11 mouse cellular contexts compared by ENCODE assay signal in genomic region chr12:111769816-111770577, GRCm38 (mm10). TPM values are rescaled to one million over a fixed set of nuclear protein-coding genes. Genes with fewer than 3 reads are reported as not detected.
DNase-seq lines count a peak whose midpoint lies in the region; ATAC-seq lines count a peak whose summit lies in the region.
"Had no signal": no experiment of that assay in that cellular context is flagged by ENCODE, and none has a peak within 500 bp of the region (broad histone marks: within the 10 kb centered on the region; RNA-seq: fewer than 3 reads in every experiment).

No protein-coding gene starts in this region.

- no peak overlapping the region for H3K4me3 ChIP-seq in heart, embryonic 13.5 days
- no peak overlapping the region for H3K4me3 ChIP-seq in lung, embryonic 16.5 days (ENCODE audit: low read length)
- no peak overlapping the region for H3K4me3 ChIP-seq in hindbrain, embryonic 16.5 days (ENCODE audit: low read length)
- H3K4me3 ChIP-seq in neural tube, embryonic 15.5 days (replicated peaks): no peak overlapping the region
- H3K4me3 ChIP-seq: liver, embryonic 13.5 days; myocyte had no signal

- peaks cover 51% of the 10 kb centered on the region for H3K4me1 ChIP-seq in heart, embryonic 13.5 days
- H3K4me1 ChIP-seq in lung, embryonic 16.5 days (replicated peaks; ENCODE audit: control insufficient read depth, insufficient read depth, low read length): peaks cover 25% of the 10 kb centered on the region
- peaks cover 21% of the 10 kb centered on the region for H3K4me1 ChIP-seq in hindbrain, embryonic 16.5 days (ENCODE audit: control insufficient read depth, insufficient read depth, low read depth, low read length)
- H3K4me1 ChIP-seq in neural tube, embryonic 15.5 days: peaks cover 35% of the 10 kb centered on the region

- 49% methylated on average over 8 of the region's 9 CpGs for WGBS in heart, embryonic 13.5 days
- 45% methylated on average over 9 of the region's 9 CpGs for WGBS in lung, embryonic 16.5 days
- WGBS in hindbrain, embryonic 16.5 days: 49% methylated on average over 9 of the region's 9 CpGs
- 44% methylated on average over 8 of the region's 9 CpGs for WGBS in neural tube, embryonic 15.5 days

- DNase-seq in heart, adult 9 months (ENCODE audit: low spot score in 2 of 2): no peak
- DNase-seq in lung, postnatal 36 days: no peak
- no peak for DNase-seq in left cerebral cortex, adult 11 months (ENCODE audit: low spot score)
- DNase-seq: liver, embryonic 13.5 days had no signal

- H3K9ac ChIP-seq in heart, embryonic 13.5 days: peak overlapping the region; percentile 50; the same call in 1 of the 2 replicates
- H3K9ac ChIP-seq in lung, embryonic 16.5 days (ENCODE audit: low read length): no peak overlapping the region; the same call in 1 of the 2 replicates
- H3K9ac ChIP-seq in hindbrain, embryonic 16.5 days (ENCODE audit: low read depth, low read length): no peak overlapping the region
- no peak overlapping the region for H3K9ac ChIP-seq in neural tube, embryonic 15.5 days (replicated peaks)
- H3K9ac ChIP-seq: liver, embryonic 13.5 days had no signal

- peaks cover 40% of the 10 kb centered on the region for H3K36me3 ChIP-seq in heart, embryonic 13.5 days
- peaks cover 16% of the 10 kb centered on the region for H3K36me3 ChIP-seq in lung, embryonic 16.5 days (ENCODE audit: control insufficient read depth, insufficient read depth, low read length)
- peaks cover 17% of the 10 kb centered on the region for H3K36me3 ChIP-seq in hindbrain, embryonic 16.5 days (ENCODE audit: control insufficient read depth, insufficient read depth, low read length)
- peaks cover 29% of the 10 kb centered on the region for H3K36me3 ChIP-seq in neural tube, embryonic 15.5 days

- H3K27me3 ChIP-seq in heart, embryonic 13.5 days (replicated peaks): no peaks in the 10 kb centered on the region
- no peaks in the 10 kb centered on the region for H3K27me3 ChIP-seq in lung, embryonic 16.5 days (ENCODE audit: control insufficient read depth, insufficient read depth, low read depth, low read length)
- no peaks in the 10 kb centered on the region for H3K27me3 ChIP-seq in hindbrain, embryonic 16.5 days (replicated peaks; ENCODE audit: control insufficient read depth, insufficient read depth, low read length)
- H3K27me3 ChIP-seq in neural tube, embryonic 15.5 days (replicated peaks): no peaks in the 10 kb centered on the region
- H3K27me3 ChIP-seq: CH12.LX; liver, embryonic 13.5 days had no signal

- ATAC-seq in heart, embryonic 13.5 days (ENCODE audit: extremely low read depth, insufficient number of reproducible peaks, low FRiP score, low TSS enrichment): no peak
- peak; percentile 75 for ATAC-seq in lung, embryonic 16.5 days (ENCODE audit: low read depth)
- no peak for ATAC-seq in hindbrain, embryonic 16.5 days
- no peak for ATAC-seq in neural tube, embryonic 15.5 days (ENCODE audit: low FRiP score)
- no peak for ATAC-seq in inflammation-experienced regulatory T-cells, adult 6 months

- no peaks in the 10 kb centered on the region for H3K9me3 ChIP-seq in heart, embryonic 13.5 days
- no peaks in the 10 kb centered on the region for H3K9me3 ChIP-seq in lung, embryonic 16.5 days (ENCODE audit: control insufficient read depth, low read length)
- H3K9me3 ChIP-seq in hindbrain, embryonic 16.5 days (ENCODE audit: control insufficient read depth, low read length): no peaks in the 10 kb centered on the region
- H3K9me3 ChIP-seq in neural tube, embryonic 15.5 days (replicated peaks): no peaks in the 10 kb centered on the region
- H3K9me3 ChIP-seq: liver, embryonic 13.5 days had no signal

- peak overlapping the region; percentile 30 for H3K4me2 ChIP-seq in heart, embryonic 13.5 days
- no peak overlapping the region for H3K4me2 ChIP-seq in lung, embryonic 16.5 days (ENCODE audit: low read depth, low read length)
- no peak overlapping the region for H3K4me2 ChIP-seq in hindbrain, embryonic 16.5 days (ENCODE audit: low read length)
- no peak overlapping the region for H3K4me2 ChIP-seq in neural tube, embryonic 15.5 days
- H3K4me2 ChIP-seq: liver, embryonic 13.5 days had no signal

- peak overlapping the region; percentile 78 for H3K27ac ChIP-seq in heart, embryonic 13.5 days (replicated peaks)
- H3K27ac ChIP-seq in lung, embryonic 16.5 days (ENCODE audit: low read length): peak overlapping the region; percentile 70
- H3K27ac ChIP-seq in hindbrain, embryonic 16.5 days (ENCODE audit: low read depth, low read length): peak overlapping the region; percentile 46; the same call in 1 of the 2 replicates
- peak overlapping the region; percentile 64 for H3K27ac ChIP-seq in neural tube, embryonic 15.5 days (replicated peaks)
- H3K27ac ChIP-seq: liver, embryonic 13.5 days had no signal

RNA-seq across cellular contexts. Expression of gene Klc1, which starts 11.3 kb away (rescaled TPM):
- 95.2 and 103 TPM in 2 replicates for polyA plus RNA-seq in heart, embryonic 13.5 days (2015; fragmentation: Nextera tagmentation; extraction: Ambion mirVana)
- 82.4 and 86.9 TPM in 2 replicates for polyA plus RNA-seq in lung, embryonic 16.5 days (2015; fragmentation: Nextera tagmentation; extraction: Ambion mirVana)
- polyA plus RNA-seq in hindbrain, embryonic 16.5 days (2015; fragmentation: Nextera tagmentation; extraction: Ambion mirVana): 630 and 654 TPM in 2 replicates
- 504 and 568 TPM in 2 replicates for polyA plus RNA-seq in neural tube, embryonic 15.5 days (2015; fragmentation: Nextera tagmentation; extraction: Ambion mirVana)
- 10 to 100 TPM; 17.9 to 19.7 (median 18.3) TPM for polyA plus RNA-seq in inflammation-experienced regulatory T-cells, adult 6 months (2017; shearing (Covaris generic))

RNA-seq across cellular contexts. Expression of gene Xrcc3, which starts 43.7 kb away (rescaled TPM):
- polyA plus RNA-seq in heart, embryonic 13.5 days (2015; fragmentation: Nextera tagmentation; extraction: Ambion mirVana): 6.0 and 7.0 TPM in 2 replicates
- 9.1 and 9.2 TPM in 2 replicates for polyA plus RNA-seq in lung, embryonic 16.5 days (2015; fragmentation: Nextera tagmentation; extraction: Ambion mirVana)
- 3.3 and 4.2 TPM in 2 replicates for polyA plus RNA-seq in hindbrain, embryonic 16.5 days (2015; fragmentation: Nextera tagmentation; extraction: Ambion mirVana)
- polyA plus RNA-seq in neural tube, embryonic 15.5 days (2015; fragmentation: Nextera tagmentation; extraction: Ambion mirVana): 2.5 and 4.6 TPM in 2 replicates
- 1 to 10 TPM; 2.8 to 5.2 (median 4.1) TPM for polyA plus RNA-seq in inflammation-experienced regulatory T-cells, adult 6 months (2017; shearing (Covaris generic))

RNA-seq across cellular contexts. Expression of gene Zfyve21, which starts 44.0 kb away (rescaled TPM):
- 74.6 and 85.2 TPM in 2 replicates for polyA plus RNA-seq in heart, embryonic 13.5 days (2015; fragmentation: Nextera tagmentation; extraction: Ambion mirVana)
- 111 and 135 TPM in 2 replicates for polyA plus RNA-seq in lung, embryonic 16.5 days (2015; fragmentation: Nextera tagmentation; extraction: Ambion mirVana)
- 44.7 and 46.9 TPM in 2 replicates for polyA plus RNA-seq in hindbrain, embryonic 16.5 days (2015; fragmentation: Nextera tagmentation; extraction: Ambion mirVana)
- 39.8 and 64.0 TPM in 2 replicates for polyA plus RNA-seq in neural tube, embryonic 15.5 days (2015; fragmentation: Nextera tagmentation; extraction: Ambion mirVana)
- 1 to 10 TPM; 3.5 to 6.8 (median 4.5) TPM for polyA plus RNA-seq in inflammation-experienced regulatory T-cells, adult 6 months (2017; shearing (Covaris generic))

RNA-seq across cellular contexts. Expression of gene Apopt1, which starts 56.9 kb away (rescaled TPM):
- polyA plus RNA-seq in heart, embryonic 13.5 days (2015; fragmentation: Nextera tagmentation; extraction: Ambion mirVana): 41.0 and 45.5 TPM in 2 replicates
- 45.7 and 47.0 TPM in 2 replicates for polyA plus RNA-seq in lung, embryonic 16.5 days (2015; fragmentation: Nextera tagmentation; extraction: Ambion mirVana)
- 52.9 and 54.7 TPM in 2 replicates for polyA plus RNA-seq in hindbrain, embryonic 16.5 days (2015; fragmentation: Nextera tagmentation; extraction: Ambion mirVana)
- 58.5 and 58.8 TPM in 2 replicates for polyA plus RNA-seq in neural tube, embryonic 15.5 days (2015; fragmentation: Nextera tagmentation; extraction: Ambion mirVana)
- 10 to 100 TPM; 55.8 to 85.0 (median 74.3) TPM for polyA plus RNA-seq in inflammation-experienced regulatory T-cells, adult 6 months (2017; shearing (Covaris generic))

RNA-seq across cellular contexts. Expression of gene Bag5, which starts 56.9 kb away (rescaled TPM):
- 35.4 and 41.6 TPM in 2 replicates for polyA plus RNA-seq in heart, embryonic 13.5 days (2015; fragmentation: Nextera tagmentation; extraction: Ambion mirVana)
- polyA plus RNA-seq in lung, embryonic 16.5 days (2015; fragmentation: Nextera tagmentation; extraction: Ambion mirVana): 50.2 and 50.7 TPM in 2 replicates
- polyA plus RNA-seq in hindbrain, embryonic 16.5 days (2015; fragmentation: Nextera tagmentation; extraction: Ambion mirVana): 65.3 and 65.7 TPM in 2 replicates
- 61.5 and 65.2 TPM in 2 replicates for polyA plus RNA-seq in neural tube, embryonic 15.5 days (2015; fragmentation: Nextera tagmentation; extraction: Ambion mirVana)
- 10 to 100 TPM; 22.0 to 40.1 (median 36.7) TPM for polyA plus RNA-seq in inflammation-experienced regulatory T-cells, adult 6 months (2017; shearing (Covaris generic))
